Mouse (Mus musculus): ENCODE data around the gene Smyd2.

Smyd2 gene

DNA sequence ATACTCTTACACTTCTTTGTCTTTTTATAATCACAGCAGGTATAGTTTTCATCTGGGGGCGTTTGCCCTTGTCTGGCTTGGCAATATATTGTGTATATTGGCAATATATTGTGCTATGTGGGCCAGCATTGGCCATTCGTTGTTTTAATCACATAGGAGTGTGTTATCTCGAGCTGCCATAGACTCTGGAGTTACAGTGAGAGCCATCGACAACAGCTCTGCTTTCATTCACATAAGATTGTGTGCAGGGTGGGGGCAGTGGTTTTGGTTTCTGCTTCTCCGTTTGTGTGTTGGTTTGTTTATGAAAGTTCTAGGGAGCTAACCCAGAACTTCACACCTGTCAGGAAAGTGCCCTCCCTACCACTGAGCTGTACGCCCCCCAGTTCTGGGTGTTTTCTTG is 55.5 kb downstream of the Smyd2 start:
- CTCF ChIA-PET: interaction anchor here in 2 of 4 experiments (0.7 to 5.7 kb wide), 5 partner anchors 13 to 51 kb away, joined by 3 to 74 read pairs (median 3); no protein-coding TSS in a partner anchor
- POLR2A ChIA-PET: interaction anchor here in 3 of 4 experiments (1.1 to 2.7 kb wide), 4 partner anchors 9 to 149 kb away, joined by 3 to 12 read pairs (median 4); no protein-coding TSS in a partner anchor

- CTCF ChIA-PET: interaction anchor here in 1 of 4 experiments (1.3 kb wide), 1 partner anchor 15 kb away, joined by 3 read pairs; no protein-coding TSS in a partner anchor
- POLR2A ChIA-PET: interaction anchor here in 1 of 4 experiments (0.7 kb wide), 1 partner anchor 14 kb away, joined by 4 read pairs; no protein-coding TSS in a partner anchor
Measured at GRCm38 (mm10) chr1:189864846-189865560, 57.2 kb downstream of the Smyd2 start.

GRCm38 (mm10) chr1:189864301-189864700 is 57.9 kb downstream of the Smyd2 start:
- ChIA-PET CTCF (interaction anchor here in 1 of 4 experiments (0.7 to 1.3 kb wide), 2 partner anchors 16 to 103 kb away, joined by 3 read pairs; no protein-coding TSS in a partner anchor), POLR2A (no interaction called here)

DNA sequence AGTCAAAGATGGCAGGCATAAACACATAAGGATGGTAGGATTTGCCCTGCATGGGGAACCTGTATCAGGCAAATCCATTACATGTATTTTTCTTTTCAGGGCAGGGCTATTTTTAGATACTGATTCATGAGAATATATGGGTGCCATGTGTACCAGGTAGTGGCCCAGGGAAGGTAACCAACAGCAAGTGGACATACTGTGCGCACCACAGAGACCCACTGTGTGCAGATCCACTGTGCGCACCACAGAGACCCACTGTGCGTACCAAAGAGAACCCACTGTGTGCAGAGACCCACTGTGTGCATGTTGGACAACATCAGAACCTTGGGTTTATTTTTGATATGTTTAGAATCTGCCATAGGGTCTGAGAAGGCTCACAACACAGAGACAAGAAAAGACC is 58.4 kb downstream of the Smyd2 start:
- ChIA-PET CTCF (interaction anchor here in 1 of 4 experiments (0.7 kb wide), 1 partner anchor 102 kb away, joined by 3 read pairs; no protein-coding TSS in a partner anchor), POLR2A (no interaction called here)

DNA sequence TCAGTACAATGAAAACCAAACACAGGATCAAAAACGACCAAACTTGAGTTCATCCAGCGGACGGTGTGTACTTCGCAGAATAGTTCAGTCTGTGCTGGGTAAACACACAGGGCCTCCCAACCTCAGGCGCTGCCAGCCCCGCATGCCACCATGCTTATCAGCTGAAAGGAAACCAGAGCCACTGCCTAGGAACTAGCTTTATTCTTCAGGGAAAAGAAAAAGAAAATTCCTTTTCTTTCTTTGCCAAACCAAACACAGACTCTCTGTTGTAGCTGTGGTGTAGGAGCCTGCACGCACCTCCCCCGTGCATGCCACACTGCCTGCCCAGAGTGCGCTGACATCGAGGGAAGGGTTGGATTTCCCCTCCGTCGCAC is 61.2 kb downstream of the Smyd2 start:
- ChIA-PET CTCF (interaction anchor here in 2 of 4 experiments (1.1 to 1.5 kb wide), 2 partner anchors 9 kb away, joined by 3 to 4 read pairs; no protein-coding TSS in a partner anchor), POLR2A (no interaction called here)

GRCm38 (mm10) chr1:189860112-189860941 is 61.8 kb downstream of the Smyd2 start:
- ChIA-PET POLR2A (no interaction called here), CTCF (interaction anchor here in 2 of 4 experiments (1.1 to 1.5 kb wide), 2 partner anchors 9 kb away, joined by 3 to 4 read pairs; no protein-coding TSS in a partner anchor)

DNA sequence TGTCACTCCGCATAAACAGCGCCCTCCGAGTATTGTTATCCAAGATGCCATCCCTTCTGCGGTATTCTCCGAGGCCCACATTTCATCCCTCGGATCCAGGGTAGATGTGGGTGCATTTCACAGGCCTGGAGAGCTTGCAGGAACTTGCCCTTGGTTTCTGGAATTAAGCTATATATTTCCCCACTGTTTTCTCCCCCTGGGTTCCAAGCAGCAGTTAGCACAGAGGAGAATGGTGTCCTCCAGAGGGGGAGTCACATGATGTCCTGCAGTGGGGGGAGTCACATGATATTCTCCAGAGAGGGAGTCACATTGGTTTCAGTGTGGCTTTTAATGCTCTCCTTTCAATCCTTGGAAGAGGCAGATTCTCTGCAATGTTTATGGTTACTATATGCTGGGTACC is 63.8 kb downstream of the Smyd2 start:
- ChIA-PET POLR2A (interaction anchor here in 2 of 4 experiments (1.0 to 2.9 kb wide), 6 partner anchors 9 to 60 kb away, joined by 3 to 12 read pairs (median 4); no protein-coding TSS in a partner anchor), CTCF (interaction anchor here in 3 of 4 experiments (0.6 to 1.6 kb wide), 5 partner anchors 11 to 103 kb away, joined by 3 to 7 read pairs (median 3); no protein-coding TSS in a partner anchor)

DNA sequence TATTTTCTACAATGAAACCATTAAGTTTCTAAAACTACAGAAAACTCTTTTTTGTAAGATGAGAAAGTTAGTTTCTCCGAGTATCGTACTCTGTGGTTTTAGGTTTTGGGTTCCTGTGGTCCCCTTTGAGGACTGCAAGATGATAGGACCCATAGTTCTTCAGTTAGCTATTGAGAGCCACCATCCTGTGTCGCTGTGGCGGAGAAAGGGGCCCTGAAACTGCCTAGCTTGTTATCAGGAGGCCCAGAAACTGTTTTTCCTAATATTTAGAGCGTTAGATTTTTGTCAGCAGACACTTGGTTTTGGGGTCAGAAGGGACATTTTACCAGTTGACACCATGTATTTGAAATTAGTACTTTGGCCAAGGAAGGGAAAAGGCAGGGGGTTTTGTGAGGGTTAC is 66.4 kb downstream of the Smyd2 start:
- CTCF ChIA-PET: interaction anchor here in 3 of 4 experiments (0.6 to 1.6 kb wide), 5 partner anchors 14 to 811 kb away, joined by 3 to 5 read pairs (median 3); no protein-coding TSS in a partner anchor
- POLR2A ChIA-PET: interaction anchor here (0.6 to 2.6 kb wide), 8 partner anchors 10 to 153 kb away, joined by 3 to 19 read pairs (median 4); no protein-coding TSS in a partner anchor

GRCm38 (mm10) chr1:189854646-189855045 is 67.5 kb downstream of the Smyd2 start:
- CTCF ChIA-PET: interaction anchor here in 2 of 4 experiments (1.1 to 1.6 kb wide), 4 partner anchors 12 to 73 kb away, joined by 3 read pairs; no protein-coding TSS in a partner anchor
- POLR2A ChIA-PET: interaction anchor here in 1 of 4 experiments (1.2 to 2.6 kb wide), 2 partner anchors 9 to 20 kb away, joined by 3 to 19 read pairs; no protein-coding TSS in a partner anchor

DNA sequence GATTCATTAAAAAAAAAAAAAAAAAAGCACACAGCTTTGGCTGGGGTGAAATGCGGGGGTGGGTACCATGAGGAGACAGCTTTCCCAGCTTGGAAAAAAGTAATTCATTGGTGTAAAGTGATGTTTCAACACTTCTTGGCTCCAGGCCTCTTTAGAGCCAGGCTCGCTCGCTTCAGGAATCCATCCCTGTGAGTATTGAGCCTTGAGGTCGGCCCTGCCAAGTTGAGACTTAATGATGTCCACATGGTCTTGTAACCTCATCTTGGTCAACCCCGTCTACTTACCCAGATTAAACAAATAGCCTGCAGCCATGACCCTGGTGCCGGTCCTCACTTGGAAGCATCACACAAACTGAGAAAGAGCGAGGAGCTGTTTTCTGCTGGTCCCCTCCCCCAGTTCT is 69.7 kb downstream of the Smyd2 start:
- CTCF ChIA-PET: interaction anchor here in 1 of 4 experiments (1.4 kb wide), 1 partner anchor 18 kb away, joined by 4 read pairs; no protein-coding TSS in a partner anchor
- POLR2A ChIA-PET: interaction anchor here in 2 of 4 experiments (1.1 to 1.5 kb wide), 4 partner anchors 10 to 91 kb away, joined by 3 to 5 read pairs (median 4); no protein-coding TSS in a partner anchor

GRCm38 (mm10) chr1:189852051-189852450 is 70.1 kb downstream of the Smyd2 start:
- ChIA-PET POLR2A (interaction anchor here in 2 of 4 experiments (1.0 to 1.5 kb wide), 5 partner anchors 32 to 136 kb away, joined by 3 to 4 read pairs (median 3); no protein-coding TSS in a partner anchor), CTCF (interaction anchor here in 2 of 4 experiments (0.6 to 1.4 kb wide), 2 partner anchors 18 to 76 kb away, joined by 4 to 5 read pairs; no protein-coding TSS in a partner anchor)

DNA sequence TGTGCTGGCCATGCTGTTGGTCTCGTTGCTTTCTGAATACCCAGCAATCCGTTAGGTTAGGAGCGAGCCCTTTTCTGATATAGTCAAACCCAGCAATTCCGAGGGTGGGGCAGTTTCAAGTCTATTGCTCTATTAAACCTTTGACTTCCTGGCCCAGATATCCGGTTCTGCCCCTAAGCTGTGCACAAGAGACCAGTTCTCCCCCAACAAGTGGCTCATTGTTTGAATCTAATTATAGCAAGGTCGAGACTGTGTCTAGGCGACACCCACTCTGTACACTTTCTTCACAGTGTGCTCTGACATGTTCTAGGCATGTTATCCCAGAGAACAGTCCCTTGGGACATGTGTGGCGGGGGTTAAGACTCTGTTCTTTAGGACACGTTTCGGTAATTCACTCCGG is 72.6 kb downstream of the Smyd2 start:
- POLR2A ChIA-PET: interaction anchor here in 3 of 4 experiments (0.6 to 2.1 kb wide), 9 partner anchors 8 to 71 kb away, joined by 3 to 7 read pairs (median 3); no protein-coding TSS in a partner anchor
- CTCF ChIA-PET: interaction anchor here in 1 of 4 experiments (1.0 kb wide), 1 partner anchor 21 kb away, joined by 3 read pairs; no protein-coding TSS in a partner anchor

GRCm38 (mm10) chr1:189846319-189846718 is 75.8 kb downstream of the Smyd2 start:
- POLR2A ChIA-PET: interaction anchor here in 3 of 4 experiments (0.8 to 4.1 kb wide), 15 partner anchors 9 to 119 kb away, joined by 3 to 32 read pairs (median 5); partner anchors contain the start of gene Ptpn14 (in 2 of the 3)
- CTCF ChIA-PET: interaction anchor here (0.5 to 1.3 kb wide), 7 partner anchors 9 to 117 kb away, joined by 3 to 4 read pairs (median 3); no protein-coding TSS in a partner anchor

- ChIA-PET POLR2A (interaction anchor here in 2 of 4 experiments (0.7 to 4.3 kb wide), 2 partner anchors 11 to 142 kb away, joined by 3 to 32 read pairs; no protein-coding TSS in a partner anchor), CTCF (no interaction called here)
Measured at GRCm38 (mm10) chr1:189834166-189834565, 88.0 kb downstream of the Smyd2 start.

- ChIA-PET POLR2A (interaction anchor here in 2 of 4 experiments (0.5 to 4.3 kb wide), 3 partner anchors 12 to 141 kb away, joined by 3 to 32 read pairs (median 8); no protein-coding TSS in a partner anchor), CTCF (interaction anchor here in 1 of 4 experiments (1.5 kb wide), 1 partner anchor 37 kb away, joined by 4 read pairs; no protein-coding TSS in a partner anchor)
Measured at GRCm38 (mm10) chr1:189833351-189833750, 88.8 kb downstream of the Smyd2 start.

DNA sequence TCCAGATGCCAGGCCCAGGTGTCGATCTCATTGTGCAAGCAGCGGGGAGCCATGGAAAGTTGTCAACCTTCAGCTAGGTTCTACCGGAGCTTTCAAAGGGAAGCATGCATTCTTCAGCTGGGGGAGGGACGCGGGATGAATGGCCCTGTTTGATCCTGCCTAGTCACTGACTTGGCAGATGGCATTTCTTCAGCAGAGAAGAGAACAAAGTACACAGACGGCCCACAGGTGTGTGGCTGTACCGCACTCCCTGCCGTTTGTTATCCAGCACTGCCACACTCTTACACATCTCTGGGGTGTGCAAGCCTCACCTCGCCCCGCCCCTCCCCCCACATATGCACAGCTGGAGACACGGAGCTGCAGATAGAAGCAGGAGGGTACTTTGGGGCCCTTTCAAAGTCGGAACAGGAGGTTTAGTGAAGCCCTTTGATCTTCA is 91.3 kb downstream of the Smyd2 start:
- ChIA-PET POLR2A (interaction anchor here (0.6 to 4.3 kb wide), 15 partner anchors 9 to 617 kb away, joined by 3 to 32 read pairs (median 3); partner anchors contain the start of gene Ptpn14 (in 1 of the 4)), CTCF (interaction anchor here in 2 of 4 experiments (0.6 to 1.2 kb wide), 3 partner anchors 14 to 53 kb away, joined by 3 to 4 read pairs (median 3); no protein-coding TSS in a partner anchor)
